Mouse (Mus musculus): ENCODE data around the gene Gm21812. TPM values are rescaled to one million over a fixed set of nuclear protein-coding genes. Genes with fewer than 3 reads are reported as not detected.
"Not testable (repeated sequence)": the region's sequence is repeated elsewhere in the genome, so short reads cannot be mapped to it uniquely, and the experiment has no call there.

Gm21812 gene
- not detected for total RNA-seq (2021)
- polyA plus RNA-seq (2012; rRNA removed), result not detected in 2 replicates
- long read RNA-seq, result 0 reads

DNA sequence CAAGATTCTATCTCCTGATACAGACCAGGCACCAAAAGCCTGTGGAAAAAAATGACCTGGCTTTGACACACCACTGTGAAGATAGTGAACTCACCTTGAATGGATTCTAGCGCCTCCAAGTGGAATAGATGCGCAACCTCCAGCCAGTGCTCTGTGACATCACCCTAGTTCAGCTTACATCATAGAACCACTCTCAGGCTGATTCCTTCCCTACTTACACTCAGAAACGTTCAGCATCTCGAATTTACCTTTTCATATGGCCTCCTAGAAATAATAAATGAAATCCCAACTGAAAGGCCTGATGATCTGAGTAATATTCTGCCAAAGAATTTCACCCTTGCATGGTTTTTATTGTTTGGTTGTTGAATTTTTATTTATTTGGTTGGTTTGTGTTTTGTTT, at the start of gene Gm21812:
Gene Gm21812 (minus strand): TSS at position 101 of the 400 bp plus-strand sequence.
- DNase-seq; H3K4me1 ChIP-seq (ENCODE audit: control insufficient read depth, insufficient read depth, low read length); H3K79me2 ChIP-seq (replicated peaks; ENCODE audit: control insufficient read depth, insufficient read depth, low read length); H3K9ac ChIP-seq (ENCODE audit: low read depth, low read length); H3K27ac ChIP-seq; H3K4me3 ChIP-seq; intact Hi-C loops (cut with DNase I); H3K36me3 ChIP-seq (ENCODE audit: control insufficient read depth, insufficient read depth, low read length); H3K27me3 ChIP-seq (ENCODE audit: control insufficient read depth, insufficient read depth, low read length): not testable (repeated sequence)
- WGBS, result 54% methylated on average over 2 of the region's 4 CpGs

Other genes starting within 250 kb of the Gm21812 start
- gene Gm21292, start 213.3 kb downstream of the Gm21812 start, total RNA-seq (2021), result not detected
- gene Gm21292, start 213.3 kb downstream of the Gm21812 start, polyA plus RNA-seq (2012; rRNA removed), result not detected in 2 replicates
- not detected for gene Gm21721, start 145.0 kb downstream of the Gm21812 start, total RNA-seq (2021)
- gene Gm21721, start 145.0 kb downstream of the Gm21812 start, polyA plus RNA-seq (2012; rRNA removed), result not detected in 2 replicates
- gene Gm21874, start 69.0 kb upstream of the Gm21812 start, total RNA-seq (2021), result not detected
- gene Gm21874, start 69.0 kb upstream of the Gm21812 start, polyA plus RNA-seq (2012; rRNA removed), result not detected in 2 replicates